Mouse (Mus musculus) lung, embryonic 14.5 days (tissue): ENCODE measurements around the gene Gm11627. TPM values are rescaled to one million over a fixed set of nuclear protein-coding genes. Genes with fewer than 3 reads are reported as not detected.
A peak's percentile ranks its signal among the peaks of the same experiment; 100 is the strongest.
"Not testable (repeated sequence)": the region's sequence is repeated elsewhere in the genome, so short reads cannot be mapped to it uniquely, and the experiment has no call there.

Source experiments
- ATAC-seq: fragments of 200-750 bp; cut with Nextera tagmentation; 2 replicates; pipeline ENCODE4 v1.8.0; 2017; ENCODE audit warnings: mild to moderate bottlenecking, moderate TSS enrichment, moderate library complexity; ENCODE audit not compliant: insufficient read depth
- DNase-seq: peaks from one replicate; pipeline ENCODE4 v3.0.0-alpha.2; 2015
- H3K27ac ChIP-seq: fragments of 300-500 bp; sonication (generic); 2 replicates; pipeline ENCODE4 v1.5.1; 2014; ENCODE audit warnings: low read depth, mild to moderate bottlenecking, moderate library complexity
- H3K27me3 ChIP-seq: fragments of 300-500 bp; sonication (generic); 2 replicates; pipeline ENCODE4 v1.6.1; 2014; ENCODE audit warnings: low read length, control low read depth; ENCODE audit not compliant: insufficient read depth
- H3K36me3 ChIP-seq: fragments of 300-500 bp; sonication (generic); 2 replicates; pipeline ENCODE4 v1.6.1; 2014; ENCODE audit warnings: control low read depth; ENCODE audit not compliant: insufficient read depth
- H3K4me1 ChIP-seq: fragments of 300-500 bp; sonication (generic); 2 replicates; pipeline ENCODE4 v1.6.1; 2014; ENCODE audit warnings: antibody characterized with exemption, control low read depth; ENCODE audit not compliant: insufficient read depth
- H3K4me2 ChIP-seq: fragments of 300-500 bp; sonication (generic); 2 replicates; pipeline ENCODE4 v1.6.1; 2014; ENCODE audit warnings: mild to moderate bottlenecking
- H3K4me3 ChIP-seq: fragments of 300-500 bp; sonication (generic); 2 replicates; pipeline ENCODE4 v1.5.1; 2014; ENCODE audit warnings: low read depth, low read length
- H3K9ac ChIP-seq: fragments of 300-500 bp; sonication (generic); 2 replicates; pipeline ENCODE4 v1.6.1; 2014
- H3K9me3 ChIP-seq: fragments of 300-500 bp; sonication (generic); 2 replicates; pipeline ENCODE4 v1.6.1; 2016; ENCODE audit warnings: low read depth, low read length, control low read depth
- CTCF ChIP-seq: IDR thresholded peaks from 2 replicates; pipeline ENCODE4 v1.5.1; 2016; ENCODE audit warnings: antibody characterized with exemption, low read depth
- WGBS: fragments of 180-500 bp; shearing (Covaris S2); extraction: QIAGEN DNeasy Blood & Tissue Kit; methylation state at CpG from one replicate; pipeline ENCODE4 v1.1.7; 2014; 5-methylcytosine and 5-hydroxymethylcytosine counted together
- polyA plus RNA-seq: library from polyadenylated mRNA; unstranded; fragments of >200 nt; fragmentation: Nextera tagmentation; extraction: Ambion mirVana; gene quantifications from 2 replicates; pipeline ENCODE4 v1.2.1, GENCODE M21; 2014

Gene Gm11627
- polyA plus RNA-seq, 1 experiment from 2014 or later: 14.3 TPM

DNA sequence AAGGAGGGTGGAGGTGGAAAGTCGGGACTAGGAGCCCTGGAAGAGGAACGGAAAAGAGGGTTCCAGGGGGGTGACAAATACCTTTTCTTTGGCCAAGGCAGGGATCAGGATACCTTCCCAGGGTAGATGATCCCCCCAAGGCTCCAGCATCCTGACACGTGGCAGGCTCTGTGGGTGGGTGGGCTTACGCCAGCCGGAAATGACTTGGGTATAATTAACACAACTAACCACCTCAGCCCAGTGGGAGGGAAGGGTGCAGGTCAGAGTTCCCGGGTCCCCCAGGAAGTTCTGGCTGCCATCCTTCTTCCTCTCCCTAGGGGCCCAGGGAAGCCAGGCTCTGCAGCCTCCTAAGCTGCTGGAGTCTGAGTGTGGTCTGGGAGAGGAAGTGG lies 32.0 kb upstream of the Gm11627 start:
- no peaks in the 10 kb centered on the region for H3K36me3 ChIP-seq
- no peaks in the 10 kb centered on the region for H3K9me3 ChIP-seq
- no peak overlapping the region for H3K4me3 ChIP-seq
- no peak overlapping the region for H3K4me2 ChIP-seq
- no peaks in the 10 kb centered on the region for H3K27me3 ChIP-seq
- ATAC-seq (no peak), DNase-seq (no peak)
- no peak overlapping the region for H3K9ac ChIP-seq
- peak overlapping the region; percentile 70; the same call in 1 of the 2 replicates for H3K27ac ChIP-seq
- no peak for TF ChIP-seq CTCF
- 25% methylated on average over 6 of the region's 6 CpGs for WGBS
- H3K4me1 ChIP-seq: peaks cover 20% of the 10 kb centered on the region

DNA sequence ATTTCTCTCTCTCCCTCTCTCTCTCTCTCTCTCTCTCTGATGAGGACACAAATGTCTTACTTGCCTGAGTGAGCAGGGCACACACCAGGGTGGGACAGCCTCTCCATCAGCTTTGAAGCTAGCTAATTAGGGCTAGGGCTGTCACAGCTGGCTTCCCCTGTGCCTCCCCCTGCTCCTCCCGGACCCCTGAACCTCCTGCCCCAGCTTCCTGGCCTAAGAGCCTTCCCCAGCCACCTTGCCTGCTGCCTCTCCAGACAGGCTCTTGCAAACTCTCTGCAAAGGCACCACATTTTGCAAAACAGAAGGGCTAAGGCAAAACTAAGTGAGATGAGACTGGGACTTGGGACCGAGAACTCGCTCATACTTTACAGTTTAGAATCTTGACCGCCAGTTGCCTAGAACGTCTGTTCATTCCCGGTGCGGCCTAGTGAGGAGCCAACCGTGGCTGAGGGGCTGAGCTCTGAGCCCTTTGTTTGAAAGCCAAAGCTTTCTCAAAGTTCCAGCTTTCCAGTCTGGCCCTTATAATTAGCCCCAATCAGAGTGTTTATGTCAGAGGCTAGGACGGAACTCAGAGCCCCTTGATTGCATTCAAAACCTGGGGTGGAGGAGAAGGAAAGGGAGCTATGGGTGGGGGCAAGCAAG lies 31.5 kb upstream of the Gm11627 start:
- Histone ChIP-seq H3K4me1 (peaks cover 20% of the 10 kb centered on the region), H3K9me3 (no peaks in the 10 kb centered on the region), H3K27ac (peak overlapping the region; percentile 70), H3K4me3 (no peak overlapping the region), H3K4me2 (no peak overlapping the region; the same call in 1 of the 2 replicates), H3K9ac (no peak overlapping the region), H3K27me3 (no peaks in the 10 kb centered on the region), H3K36me3 (peaks cover 4% of the 10 kb centered on the region)
- no peak for ATAC-seq
- TF ChIP-seq CTCF: no peak
- peak; percentile 61 for DNase-seq
- WGBS: 21% methylated on average over 9 of the region's 9 CpGs

DNA sequence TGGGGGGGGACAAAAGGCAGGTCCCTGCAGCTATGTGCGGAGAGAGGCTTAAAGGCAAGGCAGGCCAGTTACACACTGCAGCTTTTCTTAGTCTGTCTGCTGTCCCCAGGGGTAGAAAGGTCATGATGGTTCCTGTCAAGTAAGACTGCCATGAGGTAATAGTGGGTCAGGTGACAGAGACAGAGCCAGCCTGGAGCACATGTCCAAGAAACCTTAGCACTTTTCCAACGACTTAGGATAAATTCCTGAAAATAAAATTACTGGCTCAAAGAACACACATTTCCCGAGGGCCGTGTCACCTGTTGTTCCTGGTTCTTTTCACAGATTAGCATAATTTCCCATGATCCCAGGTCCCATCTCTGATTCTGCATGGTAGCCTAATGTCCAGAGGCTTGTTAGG lies 31.0 kb upstream of the Gm11627 start:
- Histone ChIP-seq H3K4me2 (no peak overlapping the region), H3K4me1 (peaks cover 20% of the 10 kb centered on the region)
- no peak for DNase-seq

DNA sequence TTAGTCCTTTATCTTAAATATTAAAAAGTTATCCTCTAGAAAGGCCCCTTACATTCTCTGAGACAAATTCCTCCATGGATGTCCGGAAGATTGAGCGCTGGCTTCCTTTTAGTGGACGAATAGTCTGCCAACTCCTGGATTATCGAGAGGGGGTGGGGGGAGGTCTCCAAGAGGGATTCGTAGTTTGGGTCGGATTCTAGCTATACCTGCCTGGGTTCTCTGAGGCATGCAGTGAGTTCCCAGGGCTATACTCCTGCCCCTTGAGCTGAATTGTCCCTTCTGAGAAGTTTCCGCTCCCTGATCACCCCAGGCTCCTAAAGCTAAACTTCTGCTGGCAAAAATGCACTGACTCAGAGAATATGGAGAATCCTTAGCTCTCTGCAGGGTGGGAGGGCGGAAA lies 30.2 kb upstream of the Gm11627 start:
- Histone ChIP-seq H3K27me3 (no peaks in the 10 kb centered on the region; the same call in 1 of the 2 replicates), H3K9me3 (no peaks in the 10 kb centered on the region), H3K4me1 (peaks cover 20% of the 10 kb centered on the region), H3K36me3 (peaks cover 7% of the 10 kb centered on the region), H3K4me2 (peak overlapping the region; percentile 80), H3K4me3 (no peak overlapping the region), H3K27ac (peak overlapping the region; percentile 6; the same call in 1 of the 2 replicates), H3K9ac (peak overlapping the region; percentile 10; the same call in 1 of the 2 replicates)
- DNase-seq (no peak), ATAC-seq (no peak)
- no peak for TF ChIP-seq CTCF
- WGBS: 41% methylated on average over 8 of the region's 8 CpGs

More for the DNA sequence above, 31.0 kb upstream of the Gm11627 start:
- Histone ChIP-seq H3K27me3 (no peaks in the 10 kb centered on the region; the same call in 1 of the 2 replicates), H3K36me3 (peaks cover 7% of the 10 kb centered on the region), H3K27ac (peak overlapping the region; percentile 70; the same call in 1 of the 2 replicates), H3K9me3 (no peaks in the 10 kb centered on the region), H3K4me3 (no peak overlapping the region), H3K9ac (no peak overlapping the region)
- no peak for TF ChIP-seq CTCF
- WGBS: 35% methylated on average over 4 of the region's 4 CpGs
- no peak for ATAC-seq

DNA sequence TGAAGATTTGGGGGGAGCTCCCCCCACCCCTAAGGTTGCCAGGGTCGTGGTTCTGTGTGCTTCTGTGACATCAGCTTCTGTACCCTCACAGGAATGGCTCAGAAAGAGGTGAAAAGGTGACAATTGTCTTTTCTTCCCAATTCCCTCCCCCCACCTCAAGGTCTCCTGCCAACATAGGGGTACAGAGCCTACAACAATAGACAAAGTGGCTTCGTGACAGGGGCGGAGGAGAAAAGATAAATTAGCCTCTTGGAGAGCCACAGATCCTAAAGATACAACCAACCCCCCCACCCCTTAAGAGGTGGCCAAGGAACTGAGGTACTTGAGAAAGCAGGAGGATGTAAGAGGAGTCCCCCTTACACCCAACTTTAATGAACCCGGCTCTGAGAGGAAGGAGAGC lies 29.4 kb upstream of the Gm11627 start:
- Histone ChIP-seq H3K27me3 (no peaks in the 10 kb centered on the region; the same call in 1 of the 2 replicates), H3K9ac (0 out of 2 replicates have a peak overlapping the region, but pooled peaks have one; percentile 10), H3K4me1 (peaks cover 20% of the 10 kb centered on the region), H3K27ac (peak overlapping the region; percentile 6; the same call in 1 of the 2 replicates), H3K4me2 (peak overlapping the region; percentile 80), H3K4me3 (peak overlapping the region; percentile 89), H3K9me3 (no peaks in the 10 kb centered on the region), H3K36me3 (peaks cover 7% of the 10 kb centered on the region)
- 23% methylated on average over 4 of the region's 4 CpGs for WGBS
- TF ChIP-seq CTCF: no peak
- DNase-seq (no peak), ATAC-seq (no peak)

DNA sequence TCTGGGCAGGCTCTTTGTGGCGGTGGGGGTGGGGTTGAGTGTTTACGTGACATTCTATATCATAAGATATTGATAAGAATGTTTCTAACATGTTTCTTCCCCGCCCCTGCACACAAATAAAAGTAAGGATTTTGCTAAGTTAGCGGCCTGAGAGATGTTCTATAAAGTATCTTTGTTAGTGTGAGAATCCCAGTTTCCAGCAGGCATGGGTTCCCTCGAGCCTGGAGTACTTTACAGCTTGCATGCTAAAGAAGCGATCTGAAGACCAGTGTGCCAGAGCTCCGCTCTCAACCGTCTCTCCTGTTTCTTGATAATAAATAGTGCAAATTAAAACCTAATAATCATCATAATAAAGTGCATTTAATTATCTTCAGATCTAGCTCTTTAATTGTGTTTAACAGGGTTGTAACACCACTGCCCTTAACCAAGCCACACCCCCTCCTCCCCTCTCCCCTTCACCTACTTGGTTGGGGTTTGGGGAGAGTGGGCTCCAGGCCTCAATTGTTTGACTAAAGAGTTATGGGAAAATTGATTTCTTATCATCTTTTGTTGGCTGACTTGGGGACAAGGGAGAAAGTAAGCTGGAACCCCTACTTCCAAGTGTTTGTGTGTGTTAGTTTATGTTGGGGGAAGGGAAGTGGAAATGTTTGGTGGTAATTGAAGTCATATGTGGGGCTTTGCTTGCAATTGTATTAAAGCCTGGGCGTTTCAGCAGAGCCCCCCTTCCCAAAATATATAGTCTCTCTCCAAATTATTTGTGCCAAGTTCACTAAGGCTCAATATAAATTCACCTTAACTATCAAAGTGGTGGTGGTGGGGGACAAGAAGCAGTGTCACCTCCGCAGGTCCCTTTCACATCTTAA lies 28.7 kb upstream of the Gm11627 start:
- peak overlapping the region; percentile 80 for H3K4me2 ChIP-seq
- WGBS: 9% methylated on average over 10 of the region's 10 CpGs

DNA sequence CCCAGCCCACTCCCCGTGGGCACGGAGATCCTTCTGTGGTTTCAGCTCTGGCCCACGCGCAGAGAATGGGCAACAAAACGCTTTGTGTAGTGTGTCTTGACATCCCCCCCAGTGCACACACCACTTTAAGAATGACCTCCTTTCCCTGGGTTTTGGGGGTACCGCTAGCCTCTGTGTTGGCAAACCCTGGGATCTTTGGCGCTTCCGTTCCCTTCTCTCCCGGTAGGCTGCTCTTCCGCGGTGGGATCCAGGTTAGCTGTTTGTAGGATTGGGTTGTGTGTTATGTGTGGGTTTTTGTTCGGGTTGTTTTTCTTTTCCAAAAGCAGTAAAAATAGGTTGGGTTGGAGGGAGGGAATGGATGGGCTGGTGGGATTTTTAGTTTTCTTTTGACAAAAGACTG lies 27.9 kb upstream of the Gm11627 start:
- H3K36me3 ChIP-seq, H3K9me3 ChIP-seq, H3K27me3 ChIP-seq, ATAC-seq: not testable (repeated sequence)
- Histone ChIP-seq H3K4me1 (peaks cover 20% of the 10 kb centered on the region), H3K4me3 (peak overlapping the region; percentile 89), H3K27ac (peak overlapping the region; percentile 99), H3K9ac (peak overlapping the region; percentile 96), H3K4me2 (peak overlapping the region; percentile 80)
- peak; percentile 35 for DNase-seq
- WGBS: 2% methylated on average over 12 of the region's 12 CpGs

More for the DNA sequence above, 28.7 kb upstream of the Gm11627 start:
- no peak for ATAC-seq
- TF ChIP-seq CTCF: no peak
- peak; percentile 62 for DNase-seq
- Histone ChIP-seq H3K4me3 (peak overlapping the region; percentile 89), H3K9me3 (no peaks in the 10 kb centered on the region), H3K27me3 (no peaks in the 10 kb centered on the region; the same call in 1 of the 2 replicates), H3K9ac (peak overlapping the region; percentile 96), H3K36me3 (peaks cover 7% of the 10 kb centered on the region), H3K27ac (peak overlapping the region; percentile 99), H3K4me1 (peaks cover 20% of the 10 kb centered on the region)
